Mouse (Mus musculus) regulatory T cell (primary cell): ENCODE data around the gene Rabep2.
"Not testable (repeated sequence)": the region's sequence is repeated elsewhere in the genome, so short reads cannot be mapped to it uniquely, and the experiment has no call there.

Experiments
- in situ Hi-C: fragments of 300-600 bp; cut with MboI, MseI; formaldehyde crosslinking; loops from one replicate; pipeline ENCODE4 v1.15.1; 2025; ENCODE audit warnings: high pct_unique_total_duplicates

Rabep2 gene

GRCm38 (mm10) chr7:126428631-126429502, at the start of gene Rabep2:
Gene Rabep2, plus strand, starts transcription at chr7:126428759.
- in situ Hi-C loops, result no loop called here

- in situ Hi-C loops, result no loop called here
These were observed 45.0 kb upstream of the Rabep2 start for GRCm38 (mm10) chr7:126383565-126383964.

- in situ Hi-C loops, result no loop called here
These were observed 40.4 kb upstream of the Rabep2 start for GRCm38 (mm10) chr7:126388185-126388584.

- in situ Hi-C loops, result not testable (repeated sequence)
These were observed 36.3 kb upstream of the Rabep2 start for GRCm38 (mm10) chr7:126392086-126392884.

GRCm38 (mm10) chr7:126396298-126397119, 32.0 kb upstream of the Rabep2 start, which contains the start of gene Nfatc2ip:
Gene Nfatc2ip, minus strand, starts transcription at chr7:126396737.
- in situ Hi-C loops, result loop anchor here (5.0 kb wide), 1 partner anchor 76 kb away; no protein-coding TSS in a partner anchor

GRCm38 (mm10) chr7:126397221-126397620, 31.3 kb upstream of the Rabep2 start:
- in situ Hi-C loops, result loop anchor here (5.0 kb wide), 1 partner anchor 75 kb away; no protein-coding TSS in a partner anchor

GRCm38 (mm10) chr7:126397822-126398221, 30.7 kb upstream of the Rabep2 start:
- in situ Hi-C loops, result loop anchor here (5.0 kb wide), 1 partner anchor 74 kb away; no protein-coding TSS in a partner anchor

- in situ Hi-C loops, result loop anchor here (5.0 kb wide), 1 partner anchor 73 kb away; no protein-coding TSS in a partner anchor
These were observed 29.0 kb upstream of the Rabep2 start for GRCm38 (mm10) chr7:126399548-126399947.

GRCm38 (mm10) chr7:126402518-126402917, 26.0 kb upstream of the Rabep2 start:
- in situ Hi-C loops, result not testable (repeated sequence)

- in situ Hi-C loops, result loop anchor here (5.0 kb wide), 1 partner anchor 119 kb away; no protein-coding TSS in a partner anchor
These were observed 19.9 kb upstream of the Rabep2 start for GRCm38 (mm10) chr7:126408686-126409085.

- in situ Hi-C loops, result no loop called here
These were observed 17.5 kb upstream of the Rabep2 start for GRCm38 (mm10) chr7:126411061-126411460.

GRCm38 (mm10) chr7:126414725-126415124, 13.8 kb upstream of the Rabep2 start, which contains the start of gene Cd19:
Gene Cd19, minus strand, starts transcription at chr7:126414889.
- in situ Hi-C loops, result no loop called here

GRCm38 (mm10) chr7:126416615-126417014, 11.9 kb upstream of the Rabep2 start:
- in situ Hi-C loops, result no loop called here

GRCm38 (mm10) chr7:126417045-126417444, 11.5 kb upstream of the Rabep2 start:
- in situ Hi-C loops, result no loop called here

GRCm38 (mm10) chr7:126417606-126418005, 11.0 kb upstream of the Rabep2 start:
- in situ Hi-C loops, result no loop called here

GRCm38 (mm10) chr7:126418496-126418895, 10.1 kb upstream of the Rabep2 start:
- in situ Hi-C loops, result no loop called here

- in situ Hi-C loops, result no loop called here
These were observed 6.8 kb upstream of the Rabep2 start for GRCm38 (mm10) chr7:126421756-126422155.

GRCm38 (mm10) chr7:126424161-126424560, 4.4 kb upstream of the Rabep2 start:
- in situ Hi-C loops, result no loop called here

GRCm38 (mm10) chr7:126427323-126427860, 1.2 kb upstream of the Rabep2 start:
- in situ Hi-C loops, result no loop called here

- in situ Hi-C loops, result no loop called here
These were observed 405 bp upstream of the Rabep2 start for GRCm38 (mm10) chr7:126428154-126428553.

- in situ Hi-C loops, result no loop called here
These were observed 942 bp downstream of the Rabep2 start for GRCm38 (mm10) chr7:126429503-126429898.
